Mouse (Mus musculus) stomach, embryonic 16.5 days (tissue): ENCODE measurements around the gene Lck. TPM values are rescaled to one million over a fixed set of nuclear protein-coding genes. Genes with fewer than 3 reads are reported as not detected.
"Not testable (repeated sequence)": the region's sequence is repeated elsewhere in the genome, so short reads cannot be mapped to it uniquely, and the experiment has no call there.

Experiments used
- ATAC-seq: fragments of 200-750 bp; cut with Nextera tagmentation; 2 replicates; pipeline ENCODE4 v1.8.0; 2017; ENCODE audit warnings: moderate number of reproducible peaks, moderate TSS enrichment; ENCODE audit not compliant: insufficient read depth, low FRiP score
- H3K27ac ChIP-seq: fragments of 300-500 bp; sonication (generic); 2 replicates; pipeline ENCODE4 v1.5.1; 2014; ENCODE audit warnings: low read length
- H3K27me3 ChIP-seq: fragments of 300-500 bp; sonication (generic); 2 replicates; pipeline ENCODE4 v1.6.1; 2014; ENCODE audit warnings: low read length, control low read depth, mixed read lengths; ENCODE audit not compliant: control insufficient read depth, insufficient read depth
- H3K36me3 ChIP-seq: fragments of 300-500 bp; sonication (generic); 2 replicates; pipeline ENCODE4 v1.6.1; 2014; ENCODE audit warnings: low read length; ENCODE audit not compliant: control insufficient read depth, insufficient read depth
- H3K4me1 ChIP-seq: fragments of 300-500 bp; sonication (generic); 2 replicates; pipeline ENCODE4 v1.6.1; 2014; ENCODE audit warnings: low read length, control low read depth, mixed read lengths; ENCODE audit not compliant: control insufficient read depth, insufficient read depth
- H3K4me2 ChIP-seq: fragments of 300-500 bp; sonication (generic); 2 replicates; pipeline ENCODE4 v1.6.1; 2014; ENCODE audit warnings: low read depth, low read length, mixed read lengths
- H3K4me3 ChIP-seq: fragments of 300-500 bp; sonication (generic); replicated peaks from 2 replicates; pipeline ENCODE4 v1.5.1; 2014; ENCODE audit warnings: mild to moderate bottlenecking, low read length
- H3K9ac ChIP-seq: fragments of 300-500 bp; sonication (generic); 2 replicates; pipeline ENCODE4 v1.6.1; 2014; ENCODE audit warnings: low read length
- H3K9me3 ChIP-seq: fragments of 300-500 bp; sonication (generic); replicated peaks from 2 replicates; pipeline ENCODE4 v1.6.1; 2016; ENCODE audit warnings: low read length, control low read depth; ENCODE audit not compliant: control insufficient read depth
- WGBS: fragments of 180-500 bp; shearing (Covaris S2); extraction: QIAGEN DNeasy Blood & Tissue Kit; methylation state at CpG from one replicate; pipeline ENCODE4 v1.1.7; 2014; 5-methylcytosine and 5-hydroxymethylcytosine counted together
- polyA plus RNA-seq: library from polyadenylated mRNA; unstranded; fragments of >200 nt; fragmentation: Nextera tagmentation; extraction: Ambion mirVana; gene quantifications from 2 replicates; pipeline ENCODE4 v1.2.1, GENCODE M21; 2015

Gene Lck
- polyA plus RNA-seq, 1 experiment from 2014 or later = 7.3 TPM

DNA sequence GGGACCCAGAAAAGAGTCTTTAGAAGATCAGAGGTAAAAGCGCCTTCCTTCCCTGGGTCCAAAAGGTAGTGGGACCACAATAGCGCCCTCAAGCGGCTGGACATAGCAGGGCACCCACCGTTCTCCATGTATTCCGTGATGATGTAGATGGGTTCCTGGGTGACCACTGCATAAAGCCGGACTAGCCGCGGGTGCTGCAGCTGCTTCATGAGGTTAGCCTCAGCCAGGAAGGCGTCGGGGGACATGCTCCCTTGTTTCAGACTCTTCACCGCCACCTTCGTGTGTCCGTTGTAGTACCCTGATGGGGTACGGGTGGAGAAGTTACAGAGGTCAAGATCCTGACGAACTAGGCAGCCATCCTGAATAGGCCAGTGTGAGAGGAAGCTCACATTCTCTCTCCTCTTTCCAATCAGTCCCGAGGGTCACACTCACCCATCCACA lies 18.0 kb downstream of the Lck start:
- H3K9me3 ChIP-seq = no peaks in the 10 kb centered on the region
- H3K4me3 ChIP-seq = peak overlapping the region; percentile 64
- peak overlapping the region; percentile 94 for H3K4me2 ChIP-seq
- H3K27me3 ChIP-seq = no peaks in the 10 kb centered on the region
- ATAC-seq = peak; percentile 30; the same call in 1 of the 2 replicates
- H3K9ac ChIP-seq = peak overlapping the region; percentile 71
- H3K36me3 ChIP-seq = no peaks in the 10 kb centered on the region
- no peak overlapping the region; the same call in 1 of the 2 replicates for H3K27ac ChIP-seq
- H3K4me1 ChIP-seq = peaks cover 10% of the 10 kb centered on the region
- 4% methylated on average over 16 of the region's 16 CpGs for WGBS

DNA sequence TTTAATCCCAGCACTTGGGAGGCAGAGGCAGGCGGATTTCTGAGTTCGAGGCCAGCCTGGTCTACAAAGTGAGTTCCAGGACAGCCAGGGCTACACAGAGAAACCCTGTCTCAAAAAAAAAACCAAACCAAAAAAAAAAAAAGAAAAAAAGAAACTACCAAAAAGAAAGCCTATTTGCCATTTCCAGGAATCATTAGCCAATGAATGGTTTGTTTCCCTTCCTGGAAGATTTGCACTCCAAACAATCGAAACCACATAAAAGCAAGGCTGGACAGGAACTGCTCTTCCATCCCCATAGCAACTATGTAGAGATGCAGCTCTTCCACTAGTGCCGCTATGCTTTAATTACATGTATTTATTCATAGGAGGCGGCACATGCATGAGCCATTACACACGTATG lies 18.9 kb downstream of the Lck start:
- not testable (repeated sequence) for ATAC-seq, H3K27ac ChIP-seq, H3K4me1 ChIP-seq, H3K9ac ChIP-seq, H3K4me2 ChIP-seq, H3K4me3 ChIP-seq, H3K36me3 ChIP-seq, H3K9me3 ChIP-seq, H3K27me3 ChIP-seq
- WGBS = 88% methylated on average over 4 of the region's 6 CpGs

DNA sequence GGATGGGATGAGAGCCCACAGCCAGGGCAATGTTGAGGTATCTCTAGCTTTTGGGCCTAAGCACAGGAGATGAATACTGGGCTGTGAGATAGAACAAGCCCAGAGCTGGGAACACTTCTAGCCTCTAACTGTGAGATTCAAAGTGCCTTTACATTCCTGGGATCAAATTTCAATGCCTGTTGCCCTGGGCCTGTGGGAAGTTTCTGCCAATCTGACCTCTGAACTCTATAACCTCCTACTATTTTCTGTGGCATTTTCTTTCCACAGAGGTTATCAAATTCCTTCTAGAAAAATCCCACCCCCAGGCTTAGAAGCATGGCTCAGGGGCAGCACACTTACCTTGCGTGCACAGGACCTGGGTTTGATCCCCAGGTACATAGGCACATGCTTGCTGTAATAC lies 23.1 kb downstream of the Lck start:
- no peaks in the 10 kb centered on the region for H3K9me3 ChIP-seq
- ATAC-seq = no peak
- H3K27me3 ChIP-seq = no peaks in the 10 kb centered on the region
- H3K4me1 ChIP-seq = no peaks in the 10 kb centered on the region
- H3K27ac ChIP-seq = no peak overlapping the region
- WGBS = 73% methylated on average over 1 of the region's 1 CpGs
- H3K4me3 ChIP-seq = no peak overlapping the region
- no peaks in the 10 kb centered on the region for H3K36me3 ChIP-seq
- no peak overlapping the region for H3K4me2 ChIP-seq
- no peak overlapping the region for H3K9ac ChIP-seq

DNA sequence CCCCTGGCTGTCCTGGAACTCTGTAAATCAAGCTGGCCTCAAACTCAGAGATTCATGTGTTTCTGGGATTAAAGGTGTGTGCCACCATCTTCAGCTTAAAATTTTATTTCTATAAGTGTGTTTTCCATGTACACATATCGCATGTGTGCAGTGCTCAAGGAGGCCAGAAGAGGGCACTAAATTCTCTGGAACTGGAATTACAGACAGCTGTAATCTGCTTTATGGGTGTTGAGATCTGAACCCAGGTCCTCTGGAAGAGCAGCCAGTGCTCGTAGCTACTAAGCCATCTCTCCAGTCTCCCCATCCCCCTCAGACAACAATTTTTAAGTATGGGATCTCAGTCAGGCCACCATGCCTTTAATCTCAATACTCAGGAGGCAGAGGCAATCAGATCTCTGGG lies 24.1 kb downstream of the Lck start:
- WGBS = 97% methylated on average over 2 of the region's 2 CpGs
- no peak for ATAC-seq
- H3K4me1 ChIP-seq = no peaks in the 10 kb centered on the region
- H3K27me3 ChIP-seq = no peaks in the 10 kb centered on the region
- H3K27ac ChIP-seq = no peak overlapping the region
- no peak overlapping the region for H3K9ac ChIP-seq
- H3K4me2 ChIP-seq = no peak overlapping the region
- no peaks in the 10 kb centered on the region for H3K36me3 ChIP-seq
- H3K4me3 ChIP-seq = no peak overlapping the region
- H3K9me3 ChIP-seq = no peaks in the 10 kb centered on the region

DNA sequence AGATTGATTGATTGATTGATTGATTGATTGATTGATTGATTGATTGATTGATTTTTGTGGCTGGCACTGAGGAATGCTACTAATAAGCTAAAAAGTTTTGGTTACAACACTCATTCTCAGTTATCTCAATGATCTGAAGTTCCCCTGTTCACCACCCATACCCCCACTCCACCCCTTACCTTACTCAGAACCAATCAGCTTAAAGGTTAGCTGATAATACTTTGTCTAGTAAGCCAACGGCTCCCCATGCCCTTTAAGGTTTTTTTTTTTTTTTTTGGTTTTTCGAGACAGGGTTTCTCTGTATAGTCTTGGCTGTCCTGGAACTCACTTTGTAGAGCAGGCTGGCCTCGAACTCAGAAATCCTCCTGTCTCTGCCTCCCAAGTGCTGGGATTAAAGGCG lies 25.8 kb downstream of the Lck start:
- not testable (repeated sequence) for H3K4me1 ChIP-seq, H3K27me3 ChIP-seq, H3K4me2 ChIP-seq, H3K9me3 ChIP-seq, ATAC-seq, H3K4me3 ChIP-seq, H3K9ac ChIP-seq, H3K36me3 ChIP-seq, H3K27ac ChIP-seq
- WGBS = 79% methylated on average over 4 of the region's 4 CpGs

DNA sequence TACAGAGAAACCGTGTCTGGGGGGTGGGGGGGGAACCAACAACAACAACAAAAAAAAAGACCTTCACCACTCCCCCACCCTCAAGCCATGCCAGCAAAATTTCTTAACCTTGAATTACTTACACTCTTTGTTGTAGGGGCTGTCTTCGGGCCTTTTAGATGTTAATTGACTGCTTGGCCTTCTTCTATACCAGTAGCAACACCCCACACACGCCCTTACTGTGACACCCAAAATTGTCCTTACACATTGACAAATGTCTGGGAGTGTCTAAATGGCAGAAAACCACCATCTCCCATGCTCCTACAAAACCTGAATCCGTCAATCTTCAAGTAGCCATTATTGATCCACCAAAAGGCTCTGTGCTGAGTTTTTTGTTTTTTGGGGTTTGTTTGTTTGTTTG lies 29.3 kb downstream of the Lck start:
- Histone ChIP-seq H3K4me2 (no peak overlapping the region), H3K9ac (no peak overlapping the region), H3K27me3 (no peaks in the 10 kb centered on the region), H3K4me1 (peaks cover 11% of the 10 kb centered on the region), H3K36me3 (no peaks in the 10 kb centered on the region), H3K27ac (no peak overlapping the region), H3K4me3 (no peak overlapping the region), H3K9me3 (no peaks in the 10 kb centered on the region)
- 88% methylated on average over 4 of the region's 4 CpGs for WGBS
- ATAC-seq = no peak

DNA sequence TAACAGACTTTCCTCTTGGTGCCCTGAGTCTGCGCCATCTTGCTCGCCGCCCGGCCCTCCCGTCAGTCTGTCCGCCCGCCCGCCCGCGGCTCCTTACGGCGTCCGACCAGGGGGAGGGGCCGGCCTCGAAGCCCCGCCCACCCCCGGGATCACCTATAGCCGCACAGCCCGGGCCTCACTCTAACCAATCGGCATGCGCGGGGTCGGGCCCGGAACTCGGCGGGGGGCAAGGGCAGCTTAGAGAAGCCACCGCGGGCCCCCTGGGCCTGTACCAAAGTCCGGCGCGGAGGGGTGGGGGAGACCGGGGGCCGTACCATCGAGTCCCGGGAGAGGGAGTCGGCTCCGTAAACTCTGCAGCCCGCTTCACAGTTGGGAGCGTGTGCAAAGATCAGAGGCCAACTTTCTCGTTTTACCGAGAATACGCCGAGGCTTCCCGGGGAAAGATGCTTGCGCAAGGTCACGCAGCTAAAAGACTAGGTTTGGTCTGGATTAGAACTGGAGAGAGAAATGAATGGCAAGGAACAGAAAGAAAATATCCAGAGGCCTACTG lies 30.8 kb downstream of the Lck start, which contains the start of gene Hdac1:
Hdac1 (minus strand) TSS at position 122 of the 550 bp plus-strand sequence.
- H3K9ac ChIP-seq = peak within 1 kb of the TSS; percentile 92
- no peaks in the 10 kb centered on the region for H3K36me3 ChIP-seq
- peak; percentile 100 for ATAC-seq
- peaks cover 11% of the 10 kb centered on the region for H3K4me1 ChIP-seq
- peak within 1 kb of the TSS; percentile 86 for H3K27ac ChIP-seq
- H3K4me3 ChIP-seq = peak within 1 kb of the TSS; percentile 98
- H3K4me2 ChIP-seq = peak within 1 kb of the TSS; percentile 89
- under 1% methylated on average over 45 of the region's 46 CpGs for WGBS
- H3K9me3 ChIP-seq = no peaks in the 10 kb centered on the region
- no peaks in the 10 kb centered on the region for H3K27me3 ChIP-seq

DNA sequence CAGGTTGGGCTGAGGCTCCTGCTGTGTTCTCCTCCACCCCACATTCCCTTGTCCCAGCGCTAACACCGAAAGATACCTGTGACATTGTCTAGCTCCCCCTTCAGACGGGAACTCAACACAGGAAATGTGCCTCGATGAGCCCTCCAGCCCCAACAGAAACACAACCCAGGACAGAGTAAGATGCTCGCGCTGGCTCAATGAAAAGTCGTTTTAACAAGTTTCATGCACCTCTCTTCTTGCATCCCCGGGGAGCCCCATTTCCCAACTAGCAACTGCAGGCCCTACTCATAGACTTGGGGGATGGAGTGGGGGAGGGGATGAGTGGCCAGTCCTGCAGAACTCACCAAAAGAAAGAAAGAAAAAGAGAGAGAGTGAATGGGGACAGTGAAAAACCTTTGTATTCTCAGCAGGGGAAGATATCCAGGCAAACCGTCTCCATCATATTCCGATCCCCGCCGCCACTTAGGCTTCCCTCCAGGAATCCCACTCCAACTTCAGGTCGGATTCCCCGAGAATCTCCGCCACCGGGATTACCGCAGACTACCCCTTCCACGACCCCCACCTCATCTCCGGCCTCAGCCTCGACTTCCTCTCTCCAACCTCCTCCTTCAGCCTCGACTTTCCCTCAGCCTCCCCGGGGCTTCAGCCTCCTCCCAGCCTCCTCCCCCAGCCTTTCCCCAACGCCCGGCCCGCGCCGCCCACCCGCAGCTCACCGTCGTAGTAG lies 31.4 kb downstream of the Lck start:
- Histone ChIP-seq H3K4me1 (peaks cover 11% of the 10 kb centered on the region), H3K36me3 (no peaks in the 10 kb centered on the region), H3K27me3 (no peaks in the 10 kb centered on the region), H3K9me3 (no peaks in the 10 kb centered on the region), H3K27ac (peak overlapping the region; percentile 80), H3K4me3 (peak overlapping the region; percentile 98), H3K9ac (peak overlapping the region; percentile 92), H3K4me2 (peak overlapping the region; percentile 89)
- no peak for ATAC-seq
- WGBS = under 1% methylated on average over 30 of the region's 30 CpGs

DNA sequence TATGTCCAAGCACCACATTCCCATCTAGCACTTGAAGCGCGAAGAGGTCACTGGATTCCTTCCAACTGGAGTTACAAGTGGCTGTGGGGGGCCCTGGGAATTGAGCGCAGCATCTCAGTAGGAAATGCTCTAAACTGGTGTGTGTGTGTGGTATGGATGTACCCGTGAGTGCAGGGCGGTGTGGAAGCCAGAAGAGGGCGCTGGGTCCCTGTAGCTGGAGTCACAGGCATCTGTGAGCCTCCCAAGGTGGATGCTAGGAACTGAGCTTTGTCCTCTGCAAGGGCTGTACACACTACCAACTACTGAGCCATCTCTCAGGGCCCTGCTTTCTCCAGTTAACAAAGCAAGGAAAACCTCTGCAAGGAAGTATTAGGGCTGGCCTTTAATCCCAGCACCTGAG lies 33.4 kb downstream of the Lck start:
- ATAC-seq = no peak
- H3K9me3 ChIP-seq = no peaks in the 10 kb centered on the region
- no peaks in the 10 kb centered on the region for H3K36me3 ChIP-seq
- peaks cover 11% of the 10 kb centered on the region for H3K4me1 ChIP-seq
- no peak overlapping the region for H3K4me3 ChIP-seq
- H3K9ac ChIP-seq = no peak overlapping the region
- H3K27ac ChIP-seq = no peak overlapping the region
- H3K4me2 ChIP-seq = no peak overlapping the region
- H3K27me3 ChIP-seq = no peaks in the 10 kb centered on the region
- 87% methylated on average over 6 of the region's 6 CpGs for WGBS
